Mouse (Mus musculus) lung, adult 18-20 months (tissue): ENCODE data around the gene Galc.

Source experiments
- DNase-seq, 2 experiments: peaks; one replicate each; pipeline ENCODE4 v3.0.0; 2022; ENCODE audit warnings: mixed read lengths in 2 of 2

The Galc gene

GRCm38 (mm10) chr12:98180235-98180800 lies 78.9 kb downstream of the Galc start:
- no peak for DNase-seq

- no peak for DNase-seq
These were observed 79.8 kb downstream of the Galc start for GRCm38 (mm10) chr12:98179496-98179895.

GRCm38 (mm10) chr12:98176632-98177031 lies 82.6 kb downstream of the Galc start:
- DNase-seq: no peak

GRCm38 (mm10) chr12:98161901-98162300 lies 97.4 kb downstream of the Galc start:
- DNase-seq: no peak

- no peak for DNase-seq
These were observed 98.4 kb downstream of the Galc start for GRCm38 (mm10) chr12:98160867-98161266.
